Mouse (Mus musculus) bone marrow macrophage, adult 2 months (primary cell): ENCODE data around the gene Psmb2. TPM values are rescaled to one million over a fixed set of nuclear protein-coding genes. Genes with fewer than 3 reads are reported as not detected.

ENCODE experiments used
- H3K27ac ChIP-seq: 2 replicates; pipeline ENCODE4 v1.5.1; 2012; ENCODE audit warnings: low read depth, low read length; ENCODE audit not compliant: insufficient read depth
- H3K4me1 ChIP-seq: 2 replicates; pipeline ENCODE4 v1.6.1; 2012; ENCODE audit warnings: low read length; ENCODE audit not compliant: control insufficient read depth, insufficient read depth
- H3K4me3 ChIP-seq: 2 replicates; pipeline ENCODE4 v1.5.1; 2012; ENCODE audit warnings: mild to moderate bottlenecking, low read length, moderate library complexity; ENCODE audit not compliant: insufficient read depth
- CTCF ChIP-seq: IDR thresholded peaks from 2 replicates; pipeline ENCODE4 v1.5.1; 2012; ENCODE audit warnings: low read depth, mild to moderate bottlenecking, low read length, moderate library complexity
- POLR2A ChIP-seq: IDR thresholded peaks from 2 replicates; pipeline ENCODE4 v1.6.1; 2012; ENCODE audit warnings: mild to moderate bottlenecking, low read depth, low read length, borderline replicate concordance
- polyA plus RNA-seq: library from polyadenylated mRNA; stranded (reverse); fragments of >200 nt; gene quantifications from 2 replicates; pipeline ENCODE4 v1.2.4, GENCODE M21; 2012; ENCODE audit not compliant: missing spikeins, insufficient read depth, insufficient read length

Psmb2 gene
- polyA plus RNA-seq, 1 experiment: 182 TPM

GRCm38 (mm10) chr4:126750046-126750683, 72.7 kb downstream of the Psmb2 start:
- H3K27ac ChIP-seq: no peak overlapping the region
- TF ChIP-seq CTCF (no peak), POLR2A (no peak)
- no peak overlapping the region for H3K4me3 ChIP-seq
- H3K4me1 ChIP-seq: no peaks in the 10 kb centered on the region

- H3K4me3 ChIP-seq: no peak overlapping the region
- H3K27ac ChIP-seq: no peak overlapping the region
- TF ChIP-seq CTCF (no peak), POLR2A (no peak)
- no peaks in the 10 kb centered on the region for H3K4me1 ChIP-seq
Observed at GRCm38 (mm10) chr4:126750863-126751555, 73.6 kb downstream of the Psmb2 start.

GRCm38 (mm10) chr4:126751556-126752023, 74.2 kb downstream of the Psmb2 start:
- TF ChIP-seq CTCF: no peak
- TF ChIP-seq POLR2A: no peak
- H3K27ac ChIP-seq: no peak overlapping the region
- no peak overlapping the region for H3K4me3 ChIP-seq
- no peaks in the 10 kb centered on the region for H3K4me1 ChIP-seq

- TF ChIP-seq CTCF (no peak), POLR2A (no peak)
- Histone ChIP-seq H3K4me1 (no peaks in the 10 kb centered on the region), H3K27ac (no peak overlapping the region), H3K4me3 (peak overlapping the region; percentile 94)
Observed at GRCm38 (mm10) chr4:126752024-126752607, 74.7 kb downstream of the Psmb2 start.

GRCm38 (mm10) chr4:126752608-126753141, 75.2 kb downstream of the Psmb2 start:
- Histone ChIP-seq H3K4me1 (no peaks in the 10 kb centered on the region), H3K27ac (no peak overlapping the region), H3K4me3 (peak overlapping the region; percentile 94)
- no peak for TF ChIP-seq POLR2A
- no peak for TF ChIP-seq CTCF

GRCm38 (mm10) chr4:126753268-126754230, 76.1 kb downstream of the Psmb2 start, which contains the start of the genes Ncdn and AU040320:
TSS of gene Ncdn (minus strand) at chr4:126753438.
TSS of gene AU040320 (plus strand) at chr4:126753544.
- H3K27ac ChIP-seq: peak within 1 kb of the TSS; percentile 92
- H3K4me3 ChIP-seq: peak within 1 kb of the TSS; percentile 94
- no peaks in the 10 kb centered on the region for H3K4me1 ChIP-seq
- TF ChIP-seq CTCF: no peak
- TF ChIP-seq POLR2A: no peak

- Histone ChIP-seq H3K27ac (peak overlapping the region; percentile 47), H3K4me3 (peak overlapping the region; percentile 94), H3K4me1 (peaks cover 3% of the 10 kb centered on the region)
- TF ChIP-seq POLR2A (no peak), CTCF (no peak)
Observed at GRCm38 (mm10) chr4:126754231-126754611, 76.8 kb downstream of the Psmb2 start.

- H3K27ac ChIP-seq: no peak overlapping the region
- TF ChIP-seq CTCF (no peak), POLR2A (no peak)
- no peak overlapping the region for H3K4me3 ChIP-seq
- H3K4me1 ChIP-seq: peaks cover 6% of the 10 kb centered on the region
Observed at GRCm38 (mm10) chr4:126754736-126755374, 77.4 kb downstream of the Psmb2 start.

GRCm38 (mm10) chr4:126756766-126757165, 79.3 kb downstream of the Psmb2 start:
- no peak overlapping the region for H3K27ac ChIP-seq
- no peak overlapping the region for H3K4me3 ChIP-seq
- TF ChIP-seq POLR2A: no peak
- TF ChIP-seq CTCF: no peak
- H3K4me1 ChIP-seq: peaks cover 6% of the 10 kb centered on the region
